Mouse (Mus musculus) adrenal gland, postnatal 10 days (tissue): ENCODE measurements around the gene Slc39a3. TPM values are rescaled to one million over a fixed set of nuclear protein-coding genes. Genes with fewer than 3 reads are reported as not detected.
"Not testable (repeated sequence)": the region's sequence is repeated elsewhere in the genome, so short reads cannot be mapped to it uniquely, and the experiment has no call there.

Experiments
- DNase-seq: peaks from one replicate; pipeline ENCODE4 v3.0.0; 2021; ENCODE audit warnings: mixed read lengths
- total RNA-seq, 2 experiments: library from RNA; stranded (reverse); gene quantifications; 2 replicates each; pipeline ENCODE4 v1.2.3; 2021

Gene Slc39a3
- total RNA-seq, 2 experiments from 2014 or later, result 28.5 to 32.8 TPM

DNA sequence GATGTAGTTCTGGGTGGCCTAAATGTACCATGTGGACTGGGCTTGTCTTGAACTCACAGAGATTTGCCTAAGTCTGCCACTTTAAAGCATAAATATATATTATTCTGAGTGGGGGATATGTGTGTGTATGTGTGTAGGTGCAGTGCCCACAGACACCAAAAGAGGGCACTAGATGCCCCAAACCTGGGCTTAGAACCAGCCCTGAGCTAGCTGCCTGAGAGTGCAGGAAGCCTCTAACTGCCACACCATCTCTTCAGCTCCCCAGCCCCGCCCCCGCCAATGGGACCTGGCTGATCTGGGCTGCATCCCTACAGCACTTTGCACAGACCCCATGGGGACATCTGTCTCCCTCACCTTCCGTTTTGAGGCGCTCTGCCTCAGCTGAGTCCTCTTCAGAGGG is 13.4 kb upstream of the Slc39a3 start:
- DNase-seq, result peak; percentile 44

DNA sequence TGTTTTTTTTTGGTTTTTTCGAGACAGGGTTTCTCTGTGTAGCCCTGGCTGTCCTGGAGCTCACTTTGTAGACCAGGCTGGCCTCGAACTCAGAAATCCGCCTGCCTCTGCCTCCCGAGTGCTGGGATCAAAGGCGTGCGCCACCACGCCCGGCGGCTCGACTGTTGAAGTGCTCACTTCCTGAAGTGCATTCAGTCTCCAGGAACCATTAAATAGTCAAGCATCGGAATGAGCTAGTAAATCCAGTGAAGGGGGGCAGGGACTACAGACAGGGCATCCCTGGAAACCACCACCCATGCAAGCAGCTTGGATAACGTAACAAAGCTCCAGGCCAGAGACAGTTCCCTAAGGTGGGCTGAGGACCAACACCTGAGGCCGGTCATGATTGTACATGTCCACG is 8.0 kb upstream of the Slc39a3 start:
- not testable (repeated sequence) for DNase-seq

DNA sequence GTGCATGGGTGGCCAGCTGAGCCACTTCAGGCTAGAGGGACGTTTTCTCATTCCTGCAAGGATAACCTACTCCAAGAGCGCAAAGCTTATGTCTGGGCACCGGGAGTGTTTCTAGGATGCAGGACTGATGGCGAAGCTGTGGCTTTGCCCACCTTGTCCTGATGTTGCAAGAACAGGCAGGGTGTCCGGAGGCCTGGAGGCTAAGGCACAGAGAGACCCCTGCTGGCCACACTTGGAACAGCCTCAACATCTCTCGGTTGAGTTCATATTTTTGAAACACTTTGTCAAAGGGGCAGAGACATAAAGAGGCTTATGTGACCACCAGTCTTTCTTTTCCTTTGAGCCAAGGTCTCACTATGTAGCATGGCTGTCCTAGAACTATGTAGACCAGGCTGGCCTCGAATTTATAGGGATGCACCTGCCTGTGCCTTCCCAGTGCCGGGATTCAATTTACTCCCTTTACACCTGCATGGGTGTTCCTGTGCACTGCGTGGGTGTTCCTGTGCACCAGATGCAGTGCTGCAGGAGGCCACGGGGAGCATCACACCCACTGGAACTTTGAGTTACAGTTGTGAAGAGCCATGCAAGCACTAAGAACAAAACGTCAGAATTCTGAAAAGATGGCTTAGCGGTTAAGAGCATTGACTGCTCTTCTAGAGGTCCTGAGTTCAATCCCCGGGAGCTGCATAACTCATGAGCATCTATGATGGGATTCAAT is 4.4 kb upstream of the Slc39a3 start:
- peak; percentile 84 for DNase-seq

DNA sequence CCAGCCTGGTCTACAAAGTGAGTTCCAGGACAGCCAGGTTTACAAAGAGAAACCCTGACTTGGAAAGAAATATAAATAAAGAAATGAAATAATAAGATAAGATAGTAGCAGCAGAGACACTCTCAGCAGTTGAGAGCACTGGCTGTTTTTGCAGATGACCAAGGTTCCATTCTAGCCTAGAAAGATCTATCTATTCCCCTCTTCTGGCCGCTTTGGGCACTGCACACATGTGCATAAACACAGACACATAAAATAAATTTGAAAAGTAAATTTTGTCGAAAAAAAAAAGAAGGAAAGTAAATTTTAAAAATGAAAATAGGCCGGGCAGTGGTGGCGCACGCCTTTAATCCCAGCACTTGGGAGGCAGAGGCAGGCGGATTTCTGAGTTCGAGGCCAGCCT is 975 bp downstream of the Slc39a3 start:
- no peak for DNase-seq

DNA sequence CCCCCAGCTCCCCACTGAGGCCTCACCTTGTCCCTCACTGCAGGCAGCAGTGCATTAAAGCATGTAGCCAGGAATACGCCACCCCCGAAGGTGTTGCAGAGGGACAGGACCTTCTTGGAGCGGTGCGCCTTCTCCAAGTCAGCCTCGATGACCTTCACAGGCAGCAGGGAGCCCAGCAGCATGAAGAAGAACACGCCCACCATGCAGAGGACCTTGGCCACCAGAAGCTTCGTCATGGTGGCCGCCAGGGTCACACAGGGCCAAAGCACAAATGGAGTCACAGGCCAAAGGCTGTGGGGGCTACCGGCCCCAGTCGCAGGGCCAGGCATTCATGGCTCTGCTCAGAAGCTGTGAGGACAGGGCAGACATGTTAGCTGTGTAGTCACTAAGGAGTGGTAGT is 3.6 kb downstream of the Slc39a3 start:
- peak; percentile 49 for DNase-seq

DNA sequence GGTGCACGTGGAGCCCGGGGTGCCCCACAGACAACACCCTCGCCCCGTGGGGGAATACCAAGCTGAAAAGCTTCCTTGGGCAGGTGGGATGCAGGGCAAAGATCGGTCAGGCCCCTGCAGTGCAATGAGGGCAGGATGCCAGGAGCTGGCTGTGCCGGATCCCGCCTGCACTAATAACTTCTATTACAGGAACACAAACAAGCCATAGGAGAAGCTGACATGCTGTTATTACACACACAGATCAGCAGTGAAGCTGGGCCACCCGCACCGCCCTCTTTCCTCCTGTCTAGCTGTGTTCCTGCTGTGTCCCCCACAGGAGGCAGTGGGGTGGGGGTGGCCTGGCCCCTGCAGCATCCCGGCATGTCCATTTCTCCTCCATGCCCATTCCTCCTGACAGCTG is 8.2 kb downstream of the Slc39a3 start:
- no peak for DNase-seq

DNA sequence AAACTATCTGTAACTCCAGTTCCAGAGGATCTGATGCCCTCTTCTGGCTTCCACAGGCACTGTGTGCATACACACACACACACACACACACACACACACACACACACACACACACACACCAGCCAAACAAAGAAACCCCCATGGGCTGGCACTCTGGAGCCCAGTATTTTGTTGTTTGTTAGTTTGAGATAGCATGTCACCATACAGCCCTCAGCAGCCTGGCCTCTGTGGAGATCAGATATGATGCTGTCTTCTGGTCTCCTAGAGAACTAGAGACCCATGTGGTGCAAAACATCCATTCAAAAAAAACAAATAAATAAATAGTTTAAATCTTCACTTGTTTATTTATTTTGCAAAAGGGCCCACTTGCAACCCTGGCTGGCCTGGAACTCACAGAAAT is 9.0 kb downstream of the Slc39a3 start:
- DNase-seq, result no peak

DNA sequence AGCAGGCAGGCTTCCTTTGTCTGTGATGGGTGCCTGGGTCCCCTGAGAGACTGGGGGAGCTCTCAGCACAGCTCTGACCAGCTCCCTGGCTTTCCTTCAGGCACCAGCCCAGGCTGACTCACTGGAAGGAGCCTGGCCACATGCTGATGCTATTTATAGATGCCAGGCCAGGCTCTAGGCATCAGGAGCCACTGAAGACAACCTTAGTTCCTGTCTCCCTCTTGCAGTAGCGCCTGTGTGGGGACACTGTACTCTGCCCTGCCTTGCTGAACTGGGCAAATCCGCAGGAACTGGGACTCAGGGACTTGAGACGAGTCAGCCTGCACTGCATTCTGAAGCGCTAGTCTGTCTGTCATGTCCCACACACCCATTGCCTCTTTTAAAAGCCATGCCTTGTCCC is 9.9 kb downstream of the Slc39a3 start:
- DNase-seq, result peak; percentile 64

DNA sequence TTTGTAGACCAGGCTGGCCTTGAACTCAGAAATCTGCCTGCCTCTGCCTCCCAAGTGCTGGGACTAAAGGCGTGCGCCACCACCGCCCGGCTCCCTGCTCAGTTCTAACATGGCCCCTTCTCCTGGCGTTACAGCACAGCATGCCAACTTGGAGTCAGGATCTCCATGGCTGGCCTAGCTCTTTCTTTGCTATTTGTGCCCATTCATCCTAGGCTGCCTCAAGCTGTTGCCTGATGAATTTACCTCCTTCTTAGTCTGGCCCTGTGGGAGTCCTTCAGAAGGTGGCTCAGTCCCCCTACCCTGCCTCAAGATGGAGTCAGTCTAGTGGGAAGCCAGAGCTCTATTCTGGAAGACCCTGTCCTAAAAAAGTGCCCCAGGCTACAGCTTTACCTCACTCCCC is 10.4 kb downstream of the Slc39a3 start:
- DNase-seq, result no peak

DNA sequence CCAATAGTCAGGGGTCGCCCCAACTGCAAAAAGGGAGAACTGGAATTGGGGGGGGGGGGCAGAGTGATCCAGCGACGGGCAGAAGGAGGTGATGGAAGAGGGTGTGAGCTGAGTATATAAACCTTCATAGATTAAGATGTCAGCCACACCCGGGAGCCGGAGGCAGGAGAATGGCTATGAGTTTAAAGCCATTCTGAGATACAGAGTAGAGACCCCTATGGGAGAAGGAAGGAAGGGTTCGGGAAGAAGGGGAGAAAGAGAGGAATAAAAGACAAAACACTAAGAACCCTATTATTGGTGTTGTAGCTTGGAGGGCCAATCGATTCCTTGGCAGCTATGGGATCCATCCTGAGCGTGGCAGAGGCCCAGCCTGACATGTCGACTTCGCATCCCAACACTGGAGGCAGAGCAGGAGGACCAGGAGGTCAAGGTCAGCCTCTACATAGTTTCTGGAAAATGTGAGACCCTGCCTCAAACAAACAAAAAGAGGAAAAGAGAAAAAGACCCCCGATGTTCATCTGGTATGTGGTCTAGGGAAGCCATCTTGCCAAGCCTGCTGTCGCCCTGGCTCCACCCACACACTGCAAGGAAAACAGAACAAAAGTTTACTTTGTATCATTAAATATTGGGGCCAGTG is 11.5 kb downstream of the Slc39a3 start, which contains the start of gene Diras1:
TSS of gene Diras1 (minus strand) at position 24 of the 637 bp plus-strand sequence.
- no peak for DNase-seq

DNA sequence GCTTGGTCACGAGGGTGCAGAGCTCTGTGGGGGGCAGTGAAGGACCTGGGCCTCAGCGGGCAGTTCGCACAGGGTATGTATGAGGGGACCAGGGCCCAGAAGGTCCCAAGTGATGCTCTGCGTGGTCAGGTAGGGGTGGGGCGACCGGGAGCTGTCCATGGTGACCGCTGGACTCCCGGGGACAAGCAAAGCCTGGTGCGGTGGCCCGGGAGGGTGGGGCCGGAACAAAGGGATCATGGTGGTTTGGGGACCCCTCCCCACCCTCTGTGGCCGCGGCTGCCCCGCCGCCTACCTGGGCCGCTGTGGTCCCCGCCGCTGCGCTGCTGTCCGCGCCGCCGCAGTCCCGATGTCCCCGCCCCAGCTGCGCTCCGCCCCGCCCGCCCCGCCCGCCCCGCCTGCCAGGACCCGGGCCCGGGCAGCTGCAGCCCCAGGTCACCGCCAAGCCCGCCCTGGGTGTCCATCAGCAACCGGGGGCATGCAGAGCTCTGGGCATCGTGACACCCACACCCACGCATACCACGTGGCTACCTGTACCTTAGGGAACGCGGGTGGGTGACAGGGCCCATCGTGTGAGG is 12.1 kb downstream of the Slc39a3 start:
- peak; percentile 52 for DNase-seq

DNA sequence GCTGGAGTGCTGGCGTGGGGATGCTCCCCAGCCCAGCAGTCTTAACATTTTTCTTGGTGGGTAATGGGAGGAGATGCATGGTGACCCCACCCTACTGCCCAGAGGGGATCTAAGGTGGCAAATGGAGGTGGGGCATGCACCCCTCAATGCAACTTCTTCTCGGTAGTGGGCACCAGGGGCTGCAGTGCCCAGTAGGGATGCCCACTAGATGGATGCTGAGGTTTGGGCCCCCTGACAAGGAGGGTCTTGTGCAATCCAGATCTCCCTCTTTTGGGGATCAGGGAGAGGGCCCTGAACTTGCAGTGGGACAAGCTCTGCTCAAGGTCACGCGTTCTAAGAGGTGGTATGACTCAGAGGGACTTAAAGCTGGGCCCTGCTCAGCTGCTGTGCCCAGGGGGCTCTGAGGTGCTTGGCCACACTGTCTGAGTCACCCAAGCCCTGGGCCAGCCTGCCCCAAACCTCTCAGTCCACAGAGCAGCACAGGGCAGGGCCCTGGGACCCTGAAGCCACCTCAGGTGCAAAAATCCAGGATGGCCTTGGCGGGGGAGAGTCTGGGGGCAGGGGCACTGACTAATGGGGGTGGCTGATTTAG is 12.8 kb downstream of the Slc39a3 start:
- DNase-seq, result no peak

DNA sequence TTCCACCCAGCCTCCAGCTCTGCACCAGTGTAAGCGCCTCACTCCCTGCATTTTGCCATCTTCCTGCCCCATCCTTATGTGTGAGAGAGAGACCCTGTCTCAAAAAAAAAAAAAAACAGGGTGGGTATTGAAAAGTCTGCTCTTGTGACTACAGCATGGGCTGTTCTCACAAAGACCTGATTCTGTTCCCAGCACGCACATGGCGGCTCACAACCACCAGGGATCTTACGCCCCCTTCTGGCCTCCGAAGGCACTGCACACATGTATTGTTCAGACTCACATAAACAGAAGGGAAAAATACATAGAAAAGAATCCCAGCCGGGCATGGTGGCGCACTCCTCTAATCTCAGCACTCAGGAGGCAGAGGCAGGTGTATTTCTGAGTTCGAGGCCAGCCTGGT is 14.5 kb downstream of the Slc39a3 start:
- DNase-seq, result no peak

DNA sequence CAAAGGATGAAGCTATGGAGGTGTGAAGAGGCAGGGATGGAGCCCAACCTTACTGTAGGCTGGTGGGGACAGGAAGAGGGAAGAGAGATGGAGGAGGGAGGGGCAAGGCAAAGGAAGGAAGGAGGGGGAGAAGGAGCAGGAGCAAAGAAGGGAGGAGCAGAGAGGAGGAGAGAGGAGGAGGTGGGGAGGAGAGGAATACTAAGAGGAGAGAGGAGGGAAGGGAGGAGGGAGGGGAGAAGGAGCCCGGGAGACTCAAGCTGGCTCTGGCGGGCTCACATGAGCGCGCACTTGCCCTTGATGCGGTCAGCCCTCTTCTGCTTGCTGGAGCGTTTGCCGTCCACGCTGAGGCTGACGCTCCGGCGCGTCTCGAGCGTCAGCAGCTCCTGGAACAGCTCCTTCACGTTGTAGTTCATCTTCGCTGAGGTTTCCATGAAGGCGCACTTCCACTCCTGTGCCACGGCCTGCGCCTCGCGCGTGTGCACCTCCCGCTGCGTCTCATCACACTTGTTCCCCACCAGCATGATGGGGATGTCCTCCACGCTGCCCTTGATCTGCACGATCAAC is 15.6 kb downstream of the Slc39a3 start:
- no peak for DNase-seq

DNA sequence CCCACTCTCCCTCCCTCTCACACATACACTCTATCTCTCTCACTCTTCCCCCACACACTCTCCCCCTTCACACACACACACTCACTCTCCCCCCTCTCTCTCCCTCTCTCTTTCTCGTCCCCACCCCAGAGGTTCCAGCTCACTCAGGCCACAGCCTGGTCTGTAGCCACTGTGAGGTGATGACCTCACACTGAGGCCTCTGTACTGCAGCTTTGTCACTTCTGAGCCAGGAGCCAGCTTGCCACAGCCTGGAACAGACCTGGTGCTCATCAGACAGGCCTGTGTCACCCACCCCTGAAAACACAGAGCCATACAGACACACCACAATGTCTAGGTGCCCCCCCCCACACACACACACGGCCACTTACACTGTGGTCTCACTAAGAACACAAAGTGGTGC is 17.0 kb downstream of the Slc39a3 start:
- no peak for DNase-seq

DNA sequence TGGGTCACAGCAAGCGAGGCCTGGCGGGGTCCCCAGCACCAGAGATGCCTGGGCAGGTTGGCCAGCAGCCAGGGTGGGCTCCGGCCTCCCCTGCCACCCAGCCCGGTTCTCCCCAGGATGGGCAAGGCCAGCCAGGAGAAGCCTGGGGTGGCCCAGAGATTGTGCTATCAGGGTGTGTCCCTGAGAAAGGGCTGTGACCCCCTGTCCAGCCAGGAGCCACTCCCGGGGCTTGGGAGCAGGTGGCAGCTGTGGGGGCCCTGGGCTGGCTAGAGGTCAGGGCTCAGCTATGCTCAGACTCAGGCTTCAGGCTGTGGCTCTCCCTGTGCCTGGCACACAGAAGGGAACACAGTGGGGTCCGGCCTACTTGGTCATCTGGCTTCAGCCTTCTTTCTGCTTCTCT is 17.5 kb downstream of the Slc39a3 start:
- no peak for DNase-seq

DNA sequence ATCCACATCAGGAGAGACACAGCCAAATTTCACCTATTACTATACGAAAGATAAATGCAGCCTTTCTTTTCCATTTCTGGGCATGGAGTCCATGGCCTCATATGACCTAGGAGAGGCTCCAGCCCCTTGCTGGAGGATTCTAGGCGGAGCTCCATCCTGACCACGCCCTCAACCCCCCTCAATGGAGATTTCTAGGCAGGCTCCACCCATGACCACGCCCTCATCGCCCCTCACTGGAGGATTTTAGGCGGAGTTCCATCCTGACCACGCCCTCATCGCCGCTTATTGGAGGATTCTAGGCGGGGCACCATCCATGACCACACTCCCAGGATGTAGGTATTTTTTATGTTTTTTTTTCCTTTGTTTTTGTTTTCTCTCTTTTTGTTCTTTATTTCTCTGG is 18.9 kb downstream of the Slc39a3 start:
- DNase-seq, result no peak

DNA sequence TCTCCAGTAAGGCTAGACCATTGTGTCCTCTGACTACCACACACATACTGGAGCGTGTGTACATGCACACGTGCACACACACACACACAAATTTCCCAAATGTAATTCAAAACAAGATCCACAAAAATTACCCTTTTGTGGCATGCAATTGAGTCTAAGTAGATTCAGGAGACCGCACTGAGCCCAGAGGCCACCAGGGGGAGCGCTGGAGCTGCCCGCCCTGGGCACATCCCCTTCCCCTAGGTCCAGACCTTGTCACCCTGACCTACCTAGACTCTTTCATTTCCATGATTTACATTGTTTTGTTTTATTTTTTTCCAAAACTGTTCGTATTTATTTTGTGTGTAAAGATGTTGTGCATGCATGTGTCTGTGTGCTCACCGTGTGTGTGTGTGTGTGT is 20.6 kb downstream of the Slc39a3 start:
- peak; percentile 85 for DNase-seq

DNA sequence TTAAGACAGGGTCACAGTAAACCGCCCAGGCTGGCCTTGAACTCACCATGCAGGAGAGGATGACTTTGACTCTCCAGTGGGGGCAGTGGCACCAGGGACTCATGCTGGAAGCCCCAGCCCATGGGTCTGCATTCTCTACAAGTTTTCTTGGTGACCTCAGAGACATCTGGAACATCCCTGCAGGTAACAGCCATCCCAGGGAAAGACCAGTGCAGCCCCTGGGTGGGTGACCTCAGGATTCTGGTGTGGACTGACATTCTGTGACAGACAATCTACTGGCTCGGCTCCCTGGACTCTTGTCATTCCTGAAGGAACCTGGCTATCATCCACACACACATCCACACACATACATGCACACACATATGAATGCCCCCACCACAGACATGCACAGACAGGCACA is 21.6 kb downstream of the Slc39a3 start:
- no peak for DNase-seq

DNA sequence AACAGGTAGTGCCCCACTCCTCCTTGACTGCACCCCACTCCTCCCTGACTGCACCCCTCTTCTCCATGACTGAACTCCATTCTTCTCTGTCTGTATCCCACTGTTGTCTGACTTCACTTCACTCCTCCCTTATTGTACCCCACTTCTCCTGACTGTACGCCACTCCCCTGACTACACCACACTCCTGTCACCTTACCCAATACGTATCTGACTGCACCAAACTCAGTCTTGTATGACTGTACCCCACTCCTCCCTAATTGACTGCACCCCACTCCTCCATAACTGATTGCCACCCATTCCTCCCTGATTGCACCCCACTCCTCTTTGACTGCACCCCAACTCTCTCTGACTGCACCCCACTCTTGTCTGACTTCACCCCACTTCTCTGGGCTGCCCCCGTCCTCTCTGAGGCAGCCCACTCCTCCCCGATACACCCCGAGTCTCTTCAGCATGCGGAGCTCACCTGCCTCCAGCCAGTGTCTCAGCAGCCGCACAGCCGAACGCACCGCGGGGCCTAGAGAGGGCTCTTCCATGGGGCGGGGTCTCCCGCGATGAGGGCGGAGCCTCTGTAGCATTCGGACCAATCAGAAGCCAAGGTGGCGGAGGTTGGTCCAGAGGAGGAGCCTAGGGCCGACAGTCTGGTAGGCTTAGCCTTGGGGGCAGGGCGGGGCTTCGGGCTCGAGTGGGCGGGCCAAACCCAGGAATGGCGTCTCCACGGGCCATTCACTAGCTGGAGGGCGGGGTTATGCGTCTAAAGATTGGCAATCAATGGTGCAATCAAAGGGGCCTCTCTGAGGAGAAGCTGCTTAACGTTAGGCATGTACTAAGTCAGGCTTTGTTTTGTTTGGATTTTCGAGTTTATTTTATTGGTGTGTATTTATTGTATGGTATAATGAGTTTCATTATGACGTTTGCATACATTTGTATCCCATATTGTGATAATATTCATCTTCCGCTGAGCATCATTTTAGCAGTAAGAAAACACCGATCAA is 22.5 kb downstream of the Slc39a3 start, which contains the start of gene Gng7:
TSS of gene Gng7 (minus strand) at position 553 of the 992 bp plus-strand sequence.
- DNase-seq, result peak; percentile 98

DNA sequence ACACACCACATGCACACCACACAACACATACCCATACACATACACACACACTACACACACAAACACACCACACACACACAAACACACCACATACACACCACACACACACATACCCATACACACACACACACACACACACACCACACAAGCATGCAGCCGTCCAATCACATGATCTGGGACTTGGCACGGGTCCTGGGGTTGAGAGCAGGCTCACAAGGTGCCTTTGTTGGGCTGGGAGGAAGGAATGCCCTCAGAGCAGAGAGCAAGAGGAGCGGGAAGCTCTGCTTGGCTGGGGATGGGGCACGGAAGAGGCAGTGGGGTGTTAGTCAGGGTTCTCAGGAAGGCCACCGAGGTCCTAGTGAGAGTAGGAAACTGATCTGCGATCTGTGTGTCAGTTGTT is 26.4 kb downstream of the Slc39a3 start:
- DNase-seq, result no peak

DNA sequence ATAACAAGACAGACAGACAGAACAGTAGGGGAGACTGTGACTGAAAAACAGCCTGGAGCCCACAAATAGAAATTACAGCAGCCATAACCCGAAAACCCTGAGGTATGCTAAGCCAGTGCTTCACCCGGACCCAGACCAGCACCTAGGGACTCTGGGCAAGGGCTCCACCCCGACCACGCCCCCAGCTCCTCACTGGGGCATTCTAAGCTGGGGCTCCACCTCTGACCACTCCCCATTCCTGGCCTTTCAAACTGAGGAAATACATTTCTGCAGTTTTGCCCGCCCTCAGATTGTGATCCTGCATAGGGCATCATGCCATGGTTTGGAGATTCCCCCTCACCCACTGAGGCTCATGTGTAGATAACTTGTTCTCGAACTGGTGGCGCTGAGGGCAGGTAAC is 30.0 kb downstream of the Slc39a3 start:
- peak; percentile 49 for DNase-seq
